Mouse (Mus musculus): ENCODE measurements at regions not wholly inside any gene's neighbourhood (a gene's known extent, or its start where the extent isn't known, plus 50 kb on each side); places are given as distances from the start of the nearest gene placed in this dataset.

- no peak overlapping the region for H3K9ac ChIP-seq
- H3K36me3 ChIP-seq (replicated peaks) = no peaks in the 10 kb centered on the region
- no peaks in the 10 kb centered on the region for H3K9me3 ChIP-seq
- no peak overlapping the region for H3K4me2 ChIP-seq
- WGBS = 66% methylated on average over 1 of the region's 1 CpGs
- no peak overlapping the region for H3K27ac ChIP-seq
- no peaks in the 10 kb centered on the region for H3K27me3 ChIP-seq
- peaks cover 4% of the 10 kb centered on the region; the same call in 1 of the 2 replicates for H3K4me1 ChIP-seq
- no peak overlapping the region for H3K4me3 ChIP-seq (replicated peaks)
- ATAC-seq (ENCODE audit: low FRiP score) = peak; percentile 71; the same call in 1 of the 2 replicates
Measured at GRCm38 (mm10) chr14:113012320-113013244, 301.8 kb upstream of the Tpm3-rs7 start.

GRCm38 (mm10) chr14:113026194-113026593 lies 288.2 kb upstream of the Tpm3-rs7 start:
- no peaks in the 10 kb centered on the region for H3K9me3 ChIP-seq
- H3K36me3 ChIP-seq (replicated peaks) = no peaks in the 10 kb centered on the region
- H3K27ac ChIP-seq = no peak overlapping the region
- no peaks in the 10 kb centered on the region for H3K4me1 ChIP-seq
- no peak overlapping the region for H3K4me3 ChIP-seq (replicated peaks)
- ATAC-seq (ENCODE audit: low FRiP score) = no peak
- H3K9ac ChIP-seq = no peak overlapping the region
- H3K27me3 ChIP-seq = no peaks in the 10 kb centered on the region
- 96% methylated on average over 3 of the region's 3 CpGs for WGBS
- H3K4me2 ChIP-seq = no peak overlapping the region
